Mouse (Mus musculus): ENCODE measurements around the gene Ptov1.

GRCm38 (mm10) chr7:44814423-44814822 is 55.2 kb downstream of the Ptov1 start:
- TF ChIP-seq CTCF (IDR thresholded peaks at IDR 0.05; ENCODE audit: low read depth) (no peak), EP300 (IDR thresholded peaks at IDR 0.05; ENCODE audit: low read depth) (no peak)
